Mouse (Mus musculus): Measurements from ENCODE around the gene Adam22.

Gene Adam22

GRCm38 (mm10) chr5:8326671-8327070, 41.3 kb downstream of the Adam22 start:
- ATAC-seq (ENCODE audit: low TSS enrichment), result no peak

GRCm38 (mm10) chr5:8312324-8312723, 55.6 kb downstream of the Adam22 start:
- ATAC-seq (ENCODE audit: low TSS enrichment), result peak; percentile 69

- peak; percentile 48 for ATAC-seq (ENCODE audit: low TSS enrichment)
These were observed 57.1 kb downstream of the Adam22 start for GRCm38 (mm10) chr5:8310907-8311306.

- ATAC-seq (ENCODE audit: low TSS enrichment), result peak; percentile 34; the same call in 1 of the 2 replicates
These were observed 70.1 kb downstream of the Adam22 start for GRCm38 (mm10) chr5:8297719-8298419.

- ATAC-seq (ENCODE audit: low TSS enrichment), result no peak
These were observed 74.7 kb downstream of the Adam22 start for GRCm38 (mm10) chr5:8293287-8293686.

GRCm38 (mm10) chr5:8291496-8291895, 76.5 kb downstream of the Adam22 start:
- ATAC-seq (ENCODE audit: low TSS enrichment), result no peak

GRCm38 (mm10) chr5:8289678-8290614, 78.0 kb downstream of the Adam22 start:
- ATAC-seq (ENCODE audit: low TSS enrichment), result peak; percentile 98

- peak; percentile 91 for ATAC-seq (ENCODE audit: low TSS enrichment)
These were observed 83.8 kb downstream of the Adam22 start for GRCm38 (mm10) chr5:8284123-8284522.

- no peak for ATAC-seq (ENCODE audit: low TSS enrichment)
These were observed 91.8 kb downstream of the Adam22 start for GRCm38 (mm10) chr5:8276141-8276540.

GRCm38 (mm10) chr5:8257366-8257765, 110.6 kb downstream of the Adam22 start:
- no peak for ATAC-seq (ENCODE audit: low TSS enrichment)

- ATAC-seq (ENCODE audit: low TSS enrichment), result peak; percentile 67
These were observed 111.5 kb downstream of the Adam22 start for GRCm38 (mm10) chr5:8256487-8256886.

GRCm38 (mm10) chr5:8244696-8245095, 123.3 kb downstream of the Adam22 start:
- no peak for ATAC-seq (ENCODE audit: low TSS enrichment)

- ATAC-seq (ENCODE audit: low TSS enrichment), result peak; percentile 87
These were observed 124.8 kb downstream of the Adam22 start for GRCm38 (mm10) chr5:8243064-8243615.

- peak; percentile 11; the same call in 1 of the 2 replicates for ATAC-seq (ENCODE audit: low TSS enrichment)
These were observed 125.3 kb downstream of the Adam22 start for GRCm38 (mm10) chr5:8242660-8243059.

GRCm38 (mm10) chr5:8227073-8227472, 140.9 kb downstream of the Adam22 start:
- peak; percentile 93 for ATAC-seq (ENCODE audit: low TSS enrichment)

- ATAC-seq (ENCODE audit: low TSS enrichment), result peak; percentile 41; the same call in 1 of the 2 replicates
These were observed 143.6 kb downstream of the Adam22 start for GRCm38 (mm10) chr5:8224321-8224705.

GRCm38 (mm10) chr5:8223597-8224320, 144.2 kb downstream of the Adam22 start:
- ATAC-seq (ENCODE audit: low TSS enrichment), result no peak

- no peak for ATAC-seq (ENCODE audit: low TSS enrichment)
These were observed 146.3 kb downstream of the Adam22 start for GRCm38 (mm10) chr5:8221630-8222029.

- ATAC-seq (ENCODE audit: low TSS enrichment), result peak; percentile 41
These were observed 152.1 kb downstream of the Adam22 start for GRCm38 (mm10) chr5:8215841-8216240.

- peak; percentile 73 for ATAC-seq (ENCODE audit: low TSS enrichment)
These were observed 183.0 kb downstream of the Adam22 start for GRCm38 (mm10) chr5:8184992-8185391.

GRCm38 (mm10) chr5:8180646-8181045, 187.3 kb downstream of the Adam22 start:
- peak; percentile 96 for ATAC-seq (ENCODE audit: low TSS enrichment)

GRCm38 (mm10) chr5:8178111-8178510, 189.8 kb downstream of the Adam22 start:
- ATAC-seq (ENCODE audit: low TSS enrichment), result no peak
